Comparison of ENCODE assay signal across 17 mouse cellular contexts in genomic region chr12:70422322-70423118, GRCm38 (mm10). TPM values are rescaled to one million over a fixed set of nuclear protein-coding genes. Genes with fewer than 3 reads are reported as not detected.
DNase-seq lines count a peak whose midpoint lies in the region; ATAC-seq and TF ChIP-seq lines count a peak whose summit lies in the region.
"Had no signal": no experiment of that assay in that cellular context is flagged by ENCODE, and none has a peak within 500 bp of the region (broad histone marks: within the 10 kb centered on the region; RNA-seq: fewer than 3 reads in every experiment).

No protein-coding gene starts in this region.

- no peak overlapping the region for H3K9ac ChIP-seq in liver, embryonic 14.5 days (replicated peaks)
- no peak overlapping the region for H3K9ac ChIP-seq in hindbrain, postnatal 0 days (replicated peaks; ENCODE audit: low read length)
- no peak overlapping the region for H3K9ac ChIP-seq in neural tube, embryonic 15.5 days (replicated peaks)
- H3K9ac ChIP-seq: heart, embryonic 13.5 days; limb, embryonic 15.5 days had no signal

- no peak overlapping the region for H3K4me2 ChIP-seq in liver, embryonic 14.5 days (ENCODE audit: low read depth)
- H3K4me2 ChIP-seq in hindbrain, postnatal 0 days (ENCODE audit: low read depth, low read length) = no peak overlapping the region
- H3K4me2 ChIP-seq in neural tube, embryonic 15.5 days = no peak overlapping the region
- H3K4me2 ChIP-seq: heart, embryonic 13.5 days; limb, embryonic 15.5 days had no signal

- intact Hi-C loops in heart, postnatal 14 days (cut with DNase I) = no loop called here

- no peak for ATAC-seq in liver, embryonic 14.5 days (ENCODE audit: insufficient read depth)
- peak; percentile 45; the same call in 1 of the 2 replicates for ATAC-seq in hindbrain, postnatal 0 days
- peak; percentile 35; the same call in 1 of the 2 replicates for ATAC-seq in neural tube, embryonic 15.5 days (ENCODE audit: low FRiP score)
- ATAC-seq: Patski had no signal

- H3K4me3 ChIP-seq in liver, embryonic 14.5 days (ENCODE audit: insufficient read depth in 1 of 2, low read depth in 2 of 2, low read length in 2 of 2) = no peak overlapping the region
- H3K4me3 ChIP-seq in embryonic facial prominence, embryonic 10.5 days = no peak overlapping the region
- H3K4me3 ChIP-seq in hindbrain, postnatal 0 days (ENCODE audit: low read length) = no peak overlapping the region
- H3K4me3 ChIP-seq in neural tube, embryonic 15.5 days (replicated peaks) = no peak overlapping the region
- H3K4me3 ChIP-seq: erythroblast, embryonic 14.5 days; gastrocnemius, adult 2 months; heart, embryonic 13.5 days; limb, embryonic 15.5 days had no signal

- TF ChIP-seq EP300 in liver, embryonic 14.5 days (IDR thresholded peaks at IDR 0.05; ENCODE audit: low read depth) = no peak

- no peaks in the 10 kb centered on the region for H3K9me3 ChIP-seq in liver, embryonic 14.5 days (ENCODE audit: control insufficient read depth, low read length)
- H3K9me3 ChIP-seq in embryonic facial prominence, embryonic 10.5 days = no peaks in the 10 kb centered on the region
- no peaks in the 10 kb centered on the region for H3K9me3 ChIP-seq in hindbrain, postnatal 0 days (ENCODE audit: low read length)
- H3K9me3 ChIP-seq in neural tube, embryonic 15.5 days (replicated peaks) = no peaks in the 10 kb centered on the region
- H3K9me3 ChIP-seq: heart, embryonic 13.5 days; limb, embryonic 15.5 days had no signal

- 55% methylated on average over 9 of the region's 9 CpGs for WGBS in liver, embryonic 14.5 days (ENCODE audit: insufficient replicate concordance)
- 61% methylated on average over 9 of the region's 9 CpGs for WGBS in embryonic facial prominence, embryonic 10.5 days
- 30% methylated on average over 9 of the region's 9 CpGs for WGBS in hindbrain, postnatal 0 days
- 24% methylated on average over 9 of the region's 9 CpGs for WGBS in neural tube, embryonic 15.5 days

- H3K27ac ChIP-seq in liver, embryonic 14.5 days = no peak overlapping the region
- no peak overlapping the region for H3K27ac ChIP-seq in embryonic facial prominence, embryonic 10.5 days (replicated peaks)
- H3K27ac ChIP-seq in hindbrain, postnatal 0 days = no peak overlapping the region
- 0 out of 2 replicates have a peak overlapping the region, but pooled peaks have one; percentile 8 for H3K27ac ChIP-seq in neural tube, embryonic 15.5 days (replicated peaks)
- H3K27ac ChIP-seq: gastrocnemius, adult 2 months; heart, embryonic 13.5 days; limb, embryonic 15.5 days had no signal

- no peaks in the 10 kb centered on the region for H3K27me3 ChIP-seq in liver, embryonic 14.5 days (ENCODE audit: control insufficient read depth, insufficient read depth, low read length)
- H3K27me3 ChIP-seq in embryonic facial prominence, embryonic 10.5 days (replicated peaks; ENCODE audit: low read depth, poor library complexity, severe bottlenecking) = no peaks in the 10 kb centered on the region
- H3K27me3 ChIP-seq in hindbrain, postnatal 0 days (ENCODE audit: insufficient read depth, low read length) = no peaks in the 10 kb centered on the region
- no peaks in the 10 kb centered on the region for H3K27me3 ChIP-seq in neural tube, embryonic 15.5 days (replicated peaks)
- H3K27me3 ChIP-seq: CH12.LX; heart, embryonic 13.5 days; limb, embryonic 15.5 days had no signal

- H3K4me1 ChIP-seq in liver, embryonic 14.5 days (replicated peaks; ENCODE audit: control insufficient read depth in 2 of 2, insufficient read depth in 2 of 2, low read length in 1 of 2) = no peaks in the 10 kb centered on the region
- 0 out of 2 replicates have a peak, but pooled peaks cover 5% of the 10 kb centered on the region for H3K4me1 ChIP-seq in embryonic facial prominence, embryonic 10.5 days
- 0 out of 2 replicates have a peak, but pooled peaks cover 3% of the 10 kb centered on the region for H3K4me1 ChIP-seq in hindbrain, postnatal 0 days (ENCODE audit: insufficient read depth, low read length)
- peaks cover 10% of the 10 kb centered on the region for H3K4me1 ChIP-seq in neural tube, embryonic 15.5 days
- H3K4me1 ChIP-seq: limb, embryonic 15.5 days had no signal

- H3K36me3 ChIP-seq in liver, embryonic 14.5 days (replicated peaks; ENCODE audit: control insufficient read depth, insufficient read depth, low read depth) = no peaks in the 10 kb centered on the region
- no peaks in the 10 kb centered on the region for H3K36me3 ChIP-seq in embryonic facial prominence, embryonic 10.5 days (replicated peaks)
- H3K36me3 ChIP-seq in hindbrain, postnatal 0 days (ENCODE audit: insufficient read depth, low read length) = no peaks in the 10 kb centered on the region
- H3K36me3 ChIP-seq in neural tube, embryonic 15.5 days = no peaks in the 10 kb centered on the region
- H3K36me3 ChIP-seq: heart, embryonic 13.5 days; limb, embryonic 15.5 days had no signal

- DNase-seq in liver, embryonic 14.5 days (ENCODE audit: low read depth in 3 of 3, low spot score in 3 of 3) = no peak
- DNase-seq in liver = no peak
- DNase-seq in embryonic facial prominence, embryonic 10.5 days (ENCODE audit: low spot score) = peak; percentile 22
- DNase-seq in hindbrain, postnatal 0 days (ENCODE audit: low spot score) = peak; percentile 24
- no peak for DNase-seq in lung, postnatal 36 days
- no peak for DNase-seq in heart, postnatal 14 days
- no peak for DNase-seq in ovary, postnatal 36 days (ENCODE audit: low spot score)
- DNase-seq: adrenal gland, adult 2 months; cerebellum, postnatal 14 days; gastrocnemius, adult 2 months; lung, postnatal 10 days had no signal

- 0 out of 2 replicates have a peak, but pooled peaks have one; percentile 17 for TF ChIP-seq CTCF in liver, embryonic 14.5 days (IDR thresholded peaks at IDR 0.05; ENCODE audit: low read depth)
- no peak for TF ChIP-seq CTCF in hindbrain, postnatal 0 days (IDR thresholded peaks at IDR 0.05; ENCODE audit: low read depth)

RNA-seq across cellular contexts. Expression of gene Tmx1, which starts 30.4 kb away (rescaled TPM):
- polyA plus RNA-seq in liver, embryonic 14.5 days (2012; rRNA removed) = 19.7 and 32.9 TPM in 2 replicates
- 86.2 and 87.8 TPM in 2 replicates for polyA plus RNA-seq in liver, embryonic 14.5 days (2014; fragmentation: Nextera tagmentation; extraction: Ambion mirVana)
- polyA plus RNA-seq in embryonic facial prominence, embryonic 10.5 days (2016; fragmentation: Nextera tagmentation; extraction: Ambion mirVana) = 111 and 118 TPM in 2 replicates
- total RNA-seq in hindbrain, postnatal 0 days (2014; rRNA removed) = 57.5 and 61.6 TPM in 2 replicates
- polyA plus RNA-seq in hindbrain, postnatal 0 days (2015; fragmentation: Nextera tagmentation; extraction: Ambion mirVana) = 132 and 134 TPM in 2 replicates
- 141 and 148 TPM in 2 replicates for polyA plus RNA-seq in neural tube, embryonic 15.5 days (2015; fragmentation: Nextera tagmentation; extraction: Ambion mirVana)
- 10 to 100 TPM; 55.1 to 56.9 TPM for total RNA-seq in heart, postnatal 14 days (2021)

Comparison
In these comparisons a context has a peak if more than half of its experiments do, and no peak if none do; other contexts are left out.
1. DNase-seq: peak in embryonic facial prominence, embryonic 10.5 days (single experiment) and hindbrain, postnatal 0 days (single experiment); none in liver, embryonic 14.5 days (0 of 3), liver (single experiment), lung, postnatal 36 days (single experiment), heart, postnatal 14 days (0 of 2) and ovary, postnatal 36 days (single experiment).